8 mouse cellular contexts compared by ENCODE assay signal in genomic region chr2:132006561-132007474, GRCm38 (mm10). TPM values are rescaled to one million over a fixed set of nuclear protein-coding genes. Genes with fewer than 3 reads are reported as not detected.
DNase-seq lines count a peak whose midpoint lies in the region; ATAC-seq and TF ChIP-seq lines count a peak whose summit lies in the region.

No protein-coding gene starts in this region.

- no peak overlapping the region for H3K4me2 ChIP-seq in heart, embryonic 11.5 days
- 0 out of 2 replicates have a peak overlapping the region, but pooled peaks have one; percentile 8 for H3K4me2 ChIP-seq in CH12.LX (ENCODE audit: insufficient read depth, low read depth, poor library complexity, severe bottlenecking)
- no peak overlapping the region; the same call in 1 of the 2 replicates for H3K4me2 ChIP-seq in kidney, embryonic 15.5 days
- H3K4me2 ChIP-seq in forebrain, embryonic 13.5 days, result no peak overlapping the region

- peak; percentile 99 for DNase-seq in heart, adult 11 months
- peak; percentile 49 for DNase-seq in CH12.LX (ENCODE audit: extremely low read depth)
- peak; percentile 86 for DNase-seq in gastrocnemius, postnatal 14 days
- no peak for DNase-seq in thymus, postnatal 4 days

- 0 out of 2 replicates have a peak, but pooled peaks cover 6% of the 10 kb centered on the region for H3K4me1 ChIP-seq in heart, embryonic 11.5 days (ENCODE audit: control insufficient read depth, insufficient read depth, low read length)
- H3K4me1 ChIP-seq in CH12.LX (ENCODE audit: control insufficient read depth in 1 of 2, insufficient read depth in 2 of 2), result peaks cover 38 to 81% of the 10 kb centered on the region in 2 experiments
- H3K4me1 ChIP-seq in kidney, embryonic 15.5 days, result peaks cover 31% of the 10 kb centered on the region
- no peaks in the 10 kb centered on the region for H3K4me1 ChIP-seq in forebrain, embryonic 13.5 days

- intact Hi-C loops in gastrocnemius, postnatal 14 days (cut with DNase I; ENCODE audit: low total_unique reads), result loop anchor here (10.0 kb wide), 1 partner anchor 58 kb away; no protein-coding TSS in a partner anchor

- dilution Hi-C loops in CH12.LX (cut with MboI; ENCODE audit: extremely low pct_ligation_motif_present, extremely low pct_unique_long_range_greater_than_20kb, low sequenced_read_pairs), result no loop called here

- H3K36me3 ChIP-seq in heart, embryonic 11.5 days (ENCODE audit: control insufficient read depth, insufficient read depth, low read length), result no peaks in the 10 kb centered on the region
- peaks cover 65 to 89% of the 10 kb centered on the region in 2 experiments for H3K36me3 ChIP-seq in CH12.LX (replicated peaks in 1 of 2; ENCODE audit: control insufficient read depth in 1 of 2, insufficient read depth in 1 of 2, low read length in 1 of 2)
- H3K36me3 ChIP-seq in kidney, embryonic 15.5 days, result peaks cover 3% of the 10 kb centered on the region; the same call in 1 of the 2 replicates
- peaks cover 92% of the 10 kb centered on the region for H3K36me3 ChIP-seq in forebrain, embryonic 13.5 days (ENCODE audit: poor library complexity, severe bottlenecking)

- H3K79me2 ChIP-seq in CH12.LX (replicated peaks; ENCODE audit: control insufficient read depth, extremely low read depth, insufficient read depth, poor library complexity, severe bottlenecking), result 0 out of 2 replicates have a peak, but pooled peaks cover under 1% of the 10 kb centered on the region

- ATAC-seq in heart, embryonic 11.5 days (replicated peaks; ENCODE audit: insufficient number of reproducible peaks, low FRiP score, low TSS enrichment), result no peak
- ATAC-seq in kidney, embryonic 15.5 days (replicated peaks; ENCODE audit: low FRiP score), result peak; percentile 83
- ATAC-seq in megakaryocyte, adult 5-6 weeks (ENCODE audit: poor library complexity, severe bottlenecking), result peak; percentile 91
- ATAC-seq in forebrain, embryonic 13.5 days, result no peak

- H3K27ac ChIP-seq in heart, embryonic 11.5 days (ENCODE audit: low read depth, low read length), result no peak overlapping the region
- peak overlapping the region; percentile 97 for H3K27ac ChIP-seq in CH12.LX (ENCODE audit: insufficient read depth, low read depth)
- peak overlapping the region; percentile 76 for H3K27ac ChIP-seq in kidney, embryonic 15.5 days
- H3K27ac ChIP-seq in forebrain, embryonic 13.5 days, result no peak overlapping the region

- TF ChIP-seq EP300 in CH12.LX (IDR thresholded peaks at IDR 0.05; ENCODE audit: low read length), result peak; percentile 70

- no peaks in the 10 kb centered on the region for H3K27me3 ChIP-seq in heart, embryonic 11.5 days (ENCODE audit: control insufficient read depth, insufficient read depth, low read length)
- no peaks in the 10 kb centered on the region for H3K27me3 ChIP-seq in CH12.LX (replicated peaks)
- H3K27me3 ChIP-seq in kidney, embryonic 15.5 days, result no peaks in the 10 kb centered on the region
- H3K27me3 ChIP-seq in forebrain, embryonic 13.5 days, result no peaks in the 10 kb centered on the region

- no peak for TF ChIP-seq RAD21 in CH12.LX (IDR thresholded peaks at IDR 0.05; ENCODE audit: low read depth, low read length)

- no peak for TF ChIP-seq CTCF in CH12.LX (conservative IDR thresholded peaks at IDR 0.05 in 1 of 2, IDR thresholded peaks at IDR 0.05 in 1 of 2; ENCODE audit: low read depth in 2 of 2, low read length in 2 of 2)

- TF ChIP-seq POLR2A in CH12.LX (IDR thresholded peaks at IDR 0.05; ENCODE audit: low read depth, low read length), result peak; percentile 23; the same call in 1 of the 2 replicates

- 67% methylated on average over 18 of the region's 18 CpGs for WGBS in heart, embryonic 11.5 days (ENCODE audit: insufficient replicate concordance)
- 55% methylated on average over 18 of the region's 18 CpGs for WGBS in kidney, embryonic 15.5 days
- WGBS in forebrain, embryonic 13.5 days, result 90% methylated on average over 18 of the region's 18 CpGs

- H3K9ac ChIP-seq in heart, embryonic 11.5 days (ENCODE audit: low read depth, low read length), result no peak overlapping the region
- H3K9ac ChIP-seq in CH12.LX (ENCODE audit: insufficient read depth, low read depth), result no peak overlapping the region
- no peak overlapping the region for H3K9ac ChIP-seq in kidney, embryonic 15.5 days
- no peak overlapping the region for H3K9ac ChIP-seq in forebrain, embryonic 13.5 days

- no peak overlapping the region for H3K4me3 ChIP-seq in heart, embryonic 11.5 days (ENCODE audit: low read depth, low read length)
- H3K4me3 ChIP-seq in CH12.LX (replicated peaks in 1 of 3; ENCODE audit: low read depth in 2 of 3, low read length in 2 of 3, poor library complexity in 1 of 3), result peak overlapping the region in 1 of 3 experiments; percentile 10
- H3K4me3 ChIP-seq in kidney, embryonic 15.5 days (replicated peaks), result no peak overlapping the region
- no peak overlapping the region for H3K4me3 ChIP-seq in forebrain, embryonic 13.5 days

- no peaks in the 10 kb centered on the region for H3K9me3 ChIP-seq in heart, embryonic 11.5 days (replicated peaks; ENCODE audit: control insufficient read depth, low read length)
- no peaks in the 10 kb centered on the region for H3K9me3 ChIP-seq in CH12.LX (replicated peaks; ENCODE audit: low read length)
- H3K9me3 ChIP-seq in kidney, embryonic 15.5 days (replicated peaks), result no peaks in the 10 kb centered on the region
- no peaks in the 10 kb centered on the region for H3K9me3 ChIP-seq in forebrain, embryonic 13.5 days (replicated peaks)

- in situ Hi-C loops in CH12.LX (cut with MboI; ENCODE audit: low pct_ligation_motif_present, low pct_unique_long_range_greater_than_20kb, low sequenced_read_pairs), result loop anchor here (10.0 kb wide), 1 partner anchor 108 kb away; no protein-coding TSS in a partner anchor

TF ChIP-seq in CH12.LX, 34 proteins besides CTCF, POLR2A, EP300 and RAD21 (continues in another document):
- TF ChIP-seq KAT2A (IDR thresholded peaks at IDR 0.05; ENCODE audit: insufficient replicate concordance, low read length) (no peak), GABPA (IDR thresholded peaks at IDR 0.05; ENCODE audit: insufficient replicate concordance, low read depth, low read length) (no peak), MYC (IDR thresholded peaks at IDR 0.05; ENCODE audit: low read depth, low read length) (no peak), MAX (IDR thresholded peaks at IDR 0.05; ENCODE audit: low read length) (peak; percentile 21; the same call in 1 of the 2 replicates), SMC3 (IDR thresholded peaks at IDR 0.05; ENCODE audit: low read depth, low read length) (no peak), MXI1 (IDR thresholded peaks at IDR 0.05; ENCODE audit: low read depth, low read length) (peak; percentile 36; the same call in 1 of the 2 replicates), ZKSCAN1 (IDR thresholded peaks at IDR 0.05; ENCODE audit: borderline replicate concordance, low read depth, low read length) (no peak), ETS1 (conservative IDR thresholded peaks at IDR 0.05; ENCODE audit: low read depth, low read length) (peak; percentile 73), HCFC1 (IDR thresholded peaks at IDR 0.05; ENCODE audit: low read depth, low read length) (no peak), JUND (conservative IDR thresholded peaks at IDR 0.05; ENCODE audit: low read depth, low read length) (no peak), RCOR1 (conservative IDR thresholded peaks at IDR 0.05; ENCODE audit: low read depth, low read length) (peak; percentile 31; the same call in 1 of the 2 replicates), NELFE (IDR thresholded peaks at IDR 0.05; ENCODE audit: low read depth, low read length) (no peak), MAZ (IDR thresholded peaks at IDR 0.05; ENCODE audit: low read depth, low read length) (no peak), PAX5 (IDR thresholded peaks at IDR 0.05; ENCODE audit: low read length) (no peak), JUN (IDR thresholded peaks at IDR 0.05; ENCODE audit: insufficient read depth, low read depth, low read length) (0 out of 2 replicates have a peak, but pooled peaks have one; percentile 7), USF1 (IDR thresholded peaks at IDR 0.05; ENCODE audit: low read depth, low read length) (no peak), IRF4 (IDR thresholded peaks at IDR 0.05; ENCODE audit: low read depth, low read length) (peak; percentile 80), ZMIZ1 (IDR thresholded peaks at IDR 0.05; ENCODE audit: low read depth, low read length) (no peak), USF2 (conservative IDR thresholded peaks at IDR 0.05; ENCODE audit: low read depth, low read length) (no peak), MEF2A (IDR thresholded peaks at IDR 0.05; ENCODE audit: borderline replicate concordance, low read depth, low read length) (no peak), E2F4 (IDR thresholded peaks at IDR 0.05; ENCODE audit: insufficient replicate concordance, low read depth, low read length) (no peak), CHD1 (IDR thresholded peaks at IDR 0.05; ENCODE audit: low read depth, low read length) (no peak), SIN3A (IDR thresholded peaks at IDR 0.05; ENCODE audit: low read length) (peak; percentile 58; the same call in 1 of the 2 replicates), ZC3H11A (IDR thresholded peaks at IDR 0.05; ENCODE audit: low read depth, low read length) (no peak), NRF1 (IDR thresholded peaks at IDR 0.05; ENCODE audit: low read depth, low read length) (no peak)

RNA-seq across cellular contexts. Expression of gene Rassf2, which starts 23.2 kb away (rescaled TPM):
- polyA plus RNA-seq in heart, embryonic 11.5 days (2014; fragmentation: Nextera tagmentation; extraction: Ambion mirVana), result 3.1 and 3.9 TPM in 2 replicates
- 44.4 and 45.3 TPM in 2 replicates for total RNA-seq in CH12.LX (2012; rRNA removed)
- 30.2 and 33.8 TPM in 2 replicates for total RNA-seq in CH12.LX (2014; rRNA removed)
- 60.4 and 61.5 TPM in 2 replicates for polyA plus RNA-seq in CH12.LX (2012; ENCODE audit: insufficient read length, low read depth)
- total RNA-seq in gastrocnemius, postnatal 14 days (2021), result 10 to 100 TPM in 1 of 2 experiments, 1 to 10 TPM in 1; 8.5 to 13.1 TPM
- polyA plus RNA-seq in kidney, embryonic 15.5 days (2015; fragmentation: Nextera tagmentation; extraction: Ambion mirVana), result 8.4 and 11.3 TPM in 2 replicates
- total RNA-seq in megakaryocyte, adult 5-6 weeks (2015), result 62.4 and 70.2 TPM in 2 replicates
- 113 and 118 TPM in 2 replicates for total RNA-seq in megakaryocyte, adult 5-6 weeks (2017)
- 21.1 and 22.1 TPM in 2 replicates for polyA plus RNA-seq in forebrain, embryonic 13.5 days (2015; fragmentation: Nextera tagmentation; extraction: Ambion mirVana)

RNA-seq across cellular contexts. Expression of gene Prnd, which starts 56.2 kb away (rescaled TPM):
- 3.2 and 4.0 TPM in 2 replicates for polyA plus RNA-seq in heart, embryonic 11.5 days (2014; fragmentation: Nextera tagmentation; extraction: Ambion mirVana)
- 0.76 and 1.0 TPM in 2 replicates for total RNA-seq in CH12.LX (2012; rRNA removed)
- 4.7 and 5.6 TPM in 2 replicates for total RNA-seq in CH12.LX (2014; rRNA removed)
- 11.4 and 12.8 TPM in 2 replicates for polyA plus RNA-seq in CH12.LX (2012; ENCODE audit: insufficient read length, low read depth)
- total RNA-seq in gastrocnemius, postnatal 14 days (2021), result 10 to 100 TPM in 1 of 2 experiments, 1 to 10 TPM in 1; 9.6 to 24.2 TPM
- 18.9 and 20.8 TPM in 2 replicates for polyA plus RNA-seq in kidney, embryonic 15.5 days (2015; fragmentation: Nextera tagmentation; extraction: Ambion mirVana)
- total RNA-seq in megakaryocyte, adult 5-6 weeks (2015), result not detected in 2 replicates
- not detected in 2 replicates for total RNA-seq in megakaryocyte, adult 5-6 weeks (2017)
- polyA plus RNA-seq in forebrain, embryonic 13.5 days (2015; fragmentation: Nextera tagmentation; extraction: Ambion mirVana), result 7.3 and 7.7 TPM in 2 replicates

Comparison
In these comparisons a context has a peak if more than half of its experiments do, and no peak if none do; other contexts are left out.
1. ATAC-seq: peak in kidney, embryonic 15.5 days (single experiment) and megakaryocyte, adult 5-6 weeks (single experiment); none in heart, embryonic 11.5 days (single experiment) and forebrain, embryonic 13.5 days (single experiment).
2. H3K27ac ChIP-seq: peak in CH12.LX (single experiment) and kidney, embryonic 15.5 days (single experiment); none in heart, embryonic 11.5 days (single experiment) and forebrain, embryonic 13.5 days (single experiment).